Mouse (Mus musculus): ENCODE data around the gene Gm20388. TPM values are rescaled to one million over a fixed set of nuclear protein-coding genes. Genes with fewer than 3 reads are reported as not detected.

The Gm20388 gene
- polyA plus RNA-seq, 1 experiment from 2014 or later, result not detected

GRCm38 (mm10) chr8:123747772-123748171, 3837.1 kb downstream of the Gm20388 start:
- Histone ChIP-seq H3K27ac (ENCODE audit: low read length) (peak overlapping the region; percentile 62), H3K36me3 (ENCODE audit: control insufficient read depth, insufficient read depth, low read length) (no peaks in the 10 kb centered on the region), H3K4me2 (ENCODE audit: low read depth, low read length) (no peak overlapping the region), H3K9me3 (ENCODE audit: control insufficient read depth, low read length) (no peaks in the 10 kb centered on the region), H3K4me3 (ENCODE audit: low read length) (no peak overlapping the region), H3K9ac (ENCODE audit: low read length) (no peak overlapping the region), H3K27me3 (ENCODE audit: control insufficient read depth, insufficient read depth, low read depth, low read length) (no peaks in the 10 kb centered on the region), H3K4me1 (replicated peaks; ENCODE audit: control insufficient read depth, insufficient read depth, low read length) (peaks cover 21% of the 10 kb centered on the region)
- peak; percentile 80 for ATAC-seq (ENCODE audit: low read depth)
- 9% methylated on average over 5 of the region's 5 CpGs for WGBS

GRCm38 (mm10) chr8:123750171-123750693, 3839.6 kb downstream of the Gm20388 start:
- Histone ChIP-seq H3K4me1 (replicated peaks; ENCODE audit: control insufficient read depth, insufficient read depth, low read length) (peaks cover 36% of the 10 kb centered on the region), H3K4me3 (ENCODE audit: low read length) (no peak overlapping the region), H3K27me3 (ENCODE audit: control insufficient read depth, insufficient read depth, low read depth, low read length) (no peaks in the 10 kb centered on the region), H3K27ac (ENCODE audit: low read length) (no peak overlapping the region), H3K4me2 (ENCODE audit: low read depth, low read length) (no peak overlapping the region), H3K9ac (ENCODE audit: low read length) (no peak overlapping the region), H3K36me3 (ENCODE audit: control insufficient read depth, insufficient read depth, low read length) (no peaks in the 10 kb centered on the region), H3K9me3 (ENCODE audit: control insufficient read depth, low read length) (no peaks in the 10 kb centered on the region)
- no peak for ATAC-seq (ENCODE audit: low read depth)
- 36% methylated on average over 5 of the region's 5 CpGs for WGBS

DNA sequence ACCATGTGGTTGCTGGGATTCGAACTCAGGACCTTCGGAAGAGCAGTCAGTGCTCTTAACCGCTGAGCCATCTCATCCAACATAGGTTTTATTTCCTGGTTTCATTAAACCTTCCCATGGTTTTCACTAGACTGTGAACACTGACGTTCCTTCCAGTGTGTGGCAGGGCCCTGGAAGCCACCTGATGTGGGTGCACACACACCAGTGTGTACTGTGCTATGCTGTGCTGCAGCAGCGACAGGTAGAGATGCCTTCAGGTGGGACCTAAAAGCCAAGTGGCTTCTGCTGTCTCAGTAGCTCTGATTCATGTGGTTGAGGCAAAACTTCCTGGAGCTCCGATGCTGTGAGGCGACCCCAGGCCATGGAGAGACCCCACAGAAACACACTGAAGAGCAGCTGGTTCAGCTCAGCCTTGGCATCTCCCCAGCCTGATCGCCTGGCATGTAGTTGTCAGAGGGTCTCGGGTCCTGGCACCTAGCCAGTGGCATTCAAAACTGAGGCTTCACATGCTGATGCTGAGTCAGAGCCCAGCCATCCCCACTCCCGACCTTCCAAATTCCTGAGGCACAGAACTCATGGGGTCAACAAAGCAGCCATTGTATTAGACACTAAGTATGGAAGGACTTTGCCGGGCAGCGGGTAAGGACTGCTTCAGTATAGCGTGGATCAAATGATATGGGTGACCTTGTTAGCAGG, 3842.3 kb downstream of the Gm20388 start:
- H3K27ac ChIP-seq (ENCODE audit: low read length), result no peak overlapping the region
- H3K36me3 ChIP-seq (ENCODE audit: control insufficient read depth, insufficient read depth, low read length), result no peaks in the 10 kb centered on the region
- H3K27me3 ChIP-seq (ENCODE audit: control insufficient read depth, insufficient read depth, low read depth, low read length), result no peaks in the 10 kb centered on the region
- H3K9me3 ChIP-seq (ENCODE audit: control insufficient read depth, low read length), result no peaks in the 10 kb centered on the region
- no peak overlapping the region for H3K9ac ChIP-seq (ENCODE audit: low read length)
- 47% methylated on average over 13 of the region's 13 CpGs for WGBS
- peak; percentile 57; the same call in 1 of the 2 replicates for ATAC-seq (ENCODE audit: low read depth)
- H3K4me3 ChIP-seq (ENCODE audit: low read length), result no peak overlapping the region
- no peak overlapping the region for H3K4me2 ChIP-seq (ENCODE audit: low read depth, low read length)
- peaks cover 34% of the 10 kb centered on the region for H3K4me1 ChIP-seq (replicated peaks; ENCODE audit: control insufficient read depth, insufficient read depth, low read length)

DNA sequence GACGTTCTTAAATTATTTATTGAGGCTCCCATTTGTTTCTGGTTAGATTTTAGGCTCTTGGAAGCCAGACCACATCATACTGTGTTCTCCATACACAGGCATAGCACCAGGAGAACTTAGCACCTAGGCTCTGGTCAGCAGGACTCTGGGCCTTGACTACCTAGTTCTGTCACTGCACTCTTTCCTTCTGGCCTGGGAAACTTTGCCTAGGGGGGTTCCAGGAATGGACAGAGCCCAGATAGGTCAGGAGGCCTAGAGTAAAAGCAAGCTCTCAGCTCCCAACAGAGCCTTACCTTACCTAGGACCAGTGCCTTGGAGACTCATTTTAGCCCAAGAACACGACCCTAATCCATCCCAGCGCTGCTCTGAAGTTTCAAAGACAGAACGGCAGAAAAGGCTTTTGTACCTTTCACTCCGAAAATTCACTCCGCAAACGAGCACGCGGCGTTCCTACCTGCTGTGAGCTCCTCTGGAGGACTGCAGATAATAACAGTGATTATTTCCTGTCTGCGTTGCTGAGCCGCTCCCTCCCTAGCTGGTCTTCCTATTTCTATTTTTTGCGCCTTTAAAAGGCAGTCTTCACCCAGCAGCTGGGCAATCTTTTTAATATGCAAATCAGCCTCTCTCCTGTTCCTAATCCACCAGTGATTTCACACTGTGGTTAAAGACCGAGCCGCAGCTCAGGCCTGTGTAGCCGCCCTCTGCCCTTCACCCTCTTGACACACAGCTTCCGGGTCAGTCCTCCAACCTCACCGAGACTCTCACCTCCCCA, 3843.1 kb downstream of the Gm20388 start:
- Histone ChIP-seq H3K9ac (ENCODE audit: low read length) (0 out of 2 replicates have a peak overlapping the region, but pooled peaks have one; percentile 9), H3K27me3 (ENCODE audit: control insufficient read depth, insufficient read depth, low read depth, low read length) (no peaks in the 10 kb centered on the region), H3K27ac (ENCODE audit: low read length) (peak overlapping the region; percentile 17; the same call in 1 of the 2 replicates), H3K9me3 (ENCODE audit: control insufficient read depth, low read length) (no peaks in the 10 kb centered on the region), H3K4me2 (ENCODE audit: low read depth, low read length) (no peak overlapping the region), H3K4me1 (replicated peaks; ENCODE audit: control insufficient read depth, insufficient read depth, low read length) (peaks cover 27% of the 10 kb centered on the region), H3K4me3 (ENCODE audit: low read length) (no peak overlapping the region), H3K36me3 (ENCODE audit: control insufficient read depth, insufficient read depth, low read length) (no peaks in the 10 kb centered on the region)
- WGBS, result 27% methylated on average over 18 of the region's 18 CpGs
- no peak for ATAC-seq (ENCODE audit: low read depth)

DNA sequence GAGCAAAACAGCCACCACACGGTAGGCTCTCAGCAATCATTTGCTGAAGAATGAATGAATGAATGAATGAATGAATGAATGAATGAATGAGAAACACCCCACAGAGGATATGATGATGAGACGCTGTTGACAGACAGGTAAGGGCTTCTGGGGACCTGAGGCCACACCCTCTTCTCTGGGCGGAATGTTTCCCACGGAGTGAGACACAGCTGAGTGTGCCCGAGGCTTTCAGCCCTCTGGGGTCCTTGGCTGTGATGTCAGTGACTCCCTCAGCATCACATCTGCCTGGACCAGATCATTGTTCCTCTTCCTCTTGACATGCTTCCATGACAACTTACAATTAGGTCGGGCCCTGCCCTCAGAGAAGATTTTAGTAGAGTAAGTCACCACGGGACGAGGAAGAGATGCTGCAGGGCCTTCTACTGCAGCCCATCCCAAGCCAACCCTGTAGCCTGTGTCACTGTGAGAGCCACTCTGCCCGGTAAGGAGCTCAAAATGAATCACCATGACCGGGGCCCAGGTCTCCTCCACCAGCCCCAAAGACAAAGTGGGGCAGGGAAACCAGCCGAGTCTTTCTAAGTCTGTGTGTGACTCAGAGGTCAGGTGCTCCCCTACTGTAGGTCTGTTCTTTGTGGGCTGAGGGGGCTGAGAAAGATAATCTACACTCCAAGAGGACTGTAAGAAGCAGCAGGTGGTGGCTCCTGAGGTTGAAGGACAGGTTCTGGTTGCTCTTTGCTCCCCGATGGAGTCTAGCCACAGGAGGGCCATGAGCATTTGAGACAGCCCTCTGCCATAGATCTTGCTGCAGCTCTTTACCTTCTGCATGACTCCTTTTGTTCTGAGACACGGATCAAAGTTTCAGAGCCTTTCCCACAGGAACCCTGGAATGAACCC, 3844.1 kb downstream of the Gm20388 start:
- Histone ChIP-seq H3K9me3 (ENCODE audit: control insufficient read depth, low read length) (no peaks in the 10 kb centered on the region), H3K4me3 (ENCODE audit: low read length) (no peak overlapping the region)
- no peak for ATAC-seq (ENCODE audit: low read depth)

GRCm38 (mm10) chr8:123756901-123757300, 3846.3 kb downstream of the Gm20388 start:
- no peak overlapping the region for H3K4me2 ChIP-seq (ENCODE audit: low read depth, low read length)
- H3K27me3 ChIP-seq (ENCODE audit: control insufficient read depth, insufficient read depth, low read depth, low read length), result no peaks in the 10 kb centered on the region
- H3K36me3 ChIP-seq (ENCODE audit: control insufficient read depth, insufficient read depth, low read length), result no peaks in the 10 kb centered on the region
- H3K4me1 ChIP-seq (replicated peaks; ENCODE audit: control insufficient read depth, insufficient read depth, low read length), result peaks cover 31% of the 10 kb centered on the region
- H3K27ac ChIP-seq (ENCODE audit: low read length), result no peak overlapping the region
- H3K4me3 ChIP-seq (ENCODE audit: low read length), result no peak overlapping the region
- WGBS, result 54% methylated on average over 8 of the region's 8 CpGs
- no peaks in the 10 kb centered on the region for H3K9me3 ChIP-seq (ENCODE audit: control insufficient read depth, low read length)
- no peak for ATAC-seq (ENCODE audit: low read depth)
- H3K9ac ChIP-seq (ENCODE audit: low read length), result no peak overlapping the region

More for the DNA sequence above, 3844.1 kb downstream of the Gm20388 start:
- Histone ChIP-seq H3K4me2 (ENCODE audit: low read depth, low read length) (no peak overlapping the region), H3K27ac (ENCODE audit: low read length) (no peak overlapping the region), H3K27me3 (ENCODE audit: control insufficient read depth, insufficient read depth, low read depth, low read length) (no peaks in the 10 kb centered on the region), H3K36me3 (ENCODE audit: control insufficient read depth, insufficient read depth, low read length) (no peaks in the 10 kb centered on the region), H3K4me1 (replicated peaks; ENCODE audit: control insufficient read depth, insufficient read depth, low read length) (peaks cover 27% of the 10 kb centered on the region), H3K9ac (ENCODE audit: low read length) (no peak overlapping the region)
- WGBS, result 67% methylated on average over 13 of the region's 13 CpGs

- no peaks in the 10 kb centered on the region for H3K27me3 ChIP-seq (ENCODE audit: control insufficient read depth, insufficient read depth, low read depth, low read length)
- H3K9ac ChIP-seq (ENCODE audit: low read length), result no peak overlapping the region
- H3K27ac ChIP-seq (ENCODE audit: low read length), result no peak overlapping the region
- H3K4me3 ChIP-seq (ENCODE audit: low read length), result no peak overlapping the region
- 70% methylated on average over 1 of the region's 1 CpGs for whole genome bisulfite sequencing
- no peak overlapping the region for H3K4me2 ChIP-seq (ENCODE audit: low read depth, low read length)
- no peaks in the 10 kb centered on the region for H3K36me3 ChIP-seq (ENCODE audit: control insufficient read depth, insufficient read depth, low read length)
- no peaks in the 10 kb centered on the region for H3K9me3 ChIP-seq (ENCODE audit: control insufficient read depth, low read length)
- no peak for ATAC-seq (ENCODE audit: low read depth)
- peaks cover 31% of the 10 kb centered on the region for H3K4me1 ChIP-seq (replicated peaks; ENCODE audit: control insufficient read depth, insufficient read depth, low read length)
These were observed 3848.3 kb downstream of the Gm20388 start for GRCm38 (mm10) chr8:123758935-123759334.

DNA sequence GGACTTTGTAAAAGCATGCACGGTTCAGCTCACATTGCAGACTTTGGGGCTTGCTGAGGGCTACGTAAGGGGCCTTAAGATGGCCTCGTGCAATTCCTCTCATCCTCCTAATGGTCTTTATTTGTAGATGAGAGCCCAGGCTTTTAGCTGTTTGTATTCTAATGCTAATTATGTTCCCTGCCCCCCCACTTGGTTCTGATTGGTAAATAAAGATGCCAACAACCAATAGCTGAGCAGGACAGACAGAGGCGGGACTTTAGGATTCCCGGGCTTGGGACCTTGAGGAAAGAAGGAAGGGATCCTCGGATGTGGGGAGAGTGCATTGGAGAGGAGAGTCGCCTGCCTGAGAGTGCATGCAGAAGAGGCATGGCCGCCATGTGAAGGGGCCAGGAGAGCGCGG, 3849.3 kb downstream of the Gm20388 start:
- Histone ChIP-seq H3K9me3 (ENCODE audit: control insufficient read depth, low read length) (no peaks in the 10 kb centered on the region), H3K4me3 (ENCODE audit: low read length) (peak overlapping the region; percentile 14; the same call in 1 of the 2 replicates), H3K27ac (ENCODE audit: low read length) (no peak overlapping the region), H3K4me1 (replicated peaks; ENCODE audit: control insufficient read depth, insufficient read depth, low read length) (peaks cover 31% of the 10 kb centered on the region), H3K36me3 (ENCODE audit: control insufficient read depth, insufficient read depth, low read length) (no peaks in the 10 kb centered on the region), H3K9ac (ENCODE audit: low read length) (no peak overlapping the region), H3K27me3 (ENCODE audit: control insufficient read depth, insufficient read depth, low read depth, low read length) (no peaks in the 10 kb centered on the region), H3K4me2 (ENCODE audit: low read depth, low read length) (peak overlapping the region; percentile 31; the same call in 1 of the 2 replicates)
- WGBS, result 23% methylated on average over 10 of the region's 10 CpGs
- peak; percentile 61 for ATAC-seq (ENCODE audit: low read depth)
